Mouse (Mus musculus) retina, postnatal 7 days (tissue): ENCODE results near the gene Capn5.
"Not testable (repeated sequence)": the region's sequence is repeated elsewhere in the genome, so short reads cannot be mapped to it uniquely, and the experiment has no call there.

Experiments
- DNase-seq: peaks from one replicate; pipeline ENCODE4 v3.0.0-alpha.2; 2012; ENCODE audit warnings: low read depth, low spot score

Capn5 gene

GRCm38 (mm10) chr7:98177929-98178559 is at the start of gene Capn5:
Gene Capn5, minus strand, starts transcription at chr7:98178274.
- DNase-seq, result no peak

- no peak for DNase-seq
These were observed 45.7 kb upstream of the Capn5 start for GRCm38 (mm10) chr7:98223796-98224195.

- no peak for DNase-seq
These were observed 38.6 kb upstream of the Capn5 start for GRCm38 (mm10) chr7:98216713-98217112.

GRCm38 (mm10) chr7:98202946-98203345 is 24.9 kb upstream of the Capn5 start:
- no peak for DNase-seq

GRCm38 (mm10) chr7:98201493-98202028 is 23.5 kb upstream of the Capn5 start:
- no peak for DNase-seq

- DNase-seq, result no peak
These were observed 22.3 kb upstream of the Capn5 start for GRCm38 (mm10) chr7:98200396-98200795.

- DNase-seq, result no peak
These were observed 21.3 kb upstream of the Capn5 start, which contains the start of gene B3gnt6 for GRCm38 (mm10) chr7:98199381-98199780. Gene B3gnt6, minus strand, starts transcription at chr7:98199481.

GRCm38 (mm10) chr7:98195151-98195801 is 17.2 kb upstream of the Capn5 start:
- DNase-seq, result no peak

- no peak for DNase-seq
These were observed 16.1 kb upstream of the Capn5 start for GRCm38 (mm10) chr7:98194026-98194792.

GRCm38 (mm10) chr7:98193515-98194025 is 15.5 kb upstream of the Capn5 start:
- no peak for DNase-seq

GRCm38 (mm10) chr7:98191571-98192250 is 13.6 kb upstream of the Capn5 start:
- no peak for DNase-seq

- DNase-seq, result no peak
These were observed 12.5 kb upstream of the Capn5 start for GRCm38 (mm10) chr7:98190578-98190977.

GRCm38 (mm10) chr7:98189745-98190144 is 11.7 kb upstream of the Capn5 start:
- no peak for DNase-seq

- DNase-seq, result no peak
These were observed 10.6 kb upstream of the Capn5 start for GRCm38 (mm10) chr7:98188680-98189079.

GRCm38 (mm10) chr7:98188238-98188637 is 10.2 kb upstream of the Capn5 start:
- no peak for DNase-seq

- DNase-seq, result not testable (repeated sequence)
These were observed 9.3 kb upstream of the Capn5 start for GRCm38 (mm10) chr7:98187332-98187731.

- DNase-seq, result no peak
These were observed 8.6 kb upstream of the Capn5 start for GRCm38 (mm10) chr7:98186637-98187036.

GRCm38 (mm10) chr7:98185326-98185725 is 7.3 kb upstream of the Capn5 start:
- DNase-seq, result no peak

- DNase-seq, result no peak
These were observed 622 bp upstream of the Capn5 start for GRCm38 (mm10) chr7:98178560-98179231.

GRCm38 (mm10) chr7:98177566-98177928 is 527 bp downstream of the Capn5 start:
- no peak for DNase-seq

GRCm38 (mm10) chr7:98177071-98177485 is 996 bp downstream of the Capn5 start:
- DNase-seq, result no peak
